Mouse (Mus musculus): ENCODE data around the gene Stx3.

- TF ChIP-seq CTCF (conservative IDR thresholded peaks at IDR 0.05; ENCODE audit: low read length): no peak
- TF ChIP-seq POU5F1 (IDR thresholded peaks at IDR 0.05; ENCODE audit: borderline replicate concordance, low read length): no peak
- TF ChIP-seq NANOG (IDR thresholded peaks at IDR 0.05; ENCODE audit: borderline replicate concordance, low read length): no peak
These were observed 4.4 kb downstream of the Stx3 start for GRCm38 (mm10) chr19:11814742-11815333.
